Mouse (Mus musculus): ENCODE results near the gene Amn1.
"Not testable (repeated sequence)": the region's sequence is repeated elsewhere in the genome, so short reads cannot be mapped to it uniquely, and the experiment has no call there.

The Amn1 gene

GRCm38 (mm10) chr6:149188041-149188924, at the start of gene Amn1:
Amn1 (minus strand) TSS chr6:149188712.
- DNase-seq (ENCODE audit: low read depth) = peak; percentile 95

- no peak for DNase-seq (ENCODE audit: low read depth)
Observed at GRCm38 (mm10) chr6:149236807-149237206, 48.3 kb upstream of the Amn1 start.

GRCm38 (mm10) chr6:149233918-149234317, 45.4 kb upstream of the Amn1 start:
- peak; percentile 12 for DNase-seq (ENCODE audit: low read depth)

GRCm38 (mm10) chr6:149224751-149225150, 36.2 kb upstream of the Amn1 start:
- DNase-seq (ENCODE audit: low read depth) = no peak

- no peak for DNase-seq (ENCODE audit: low read depth)
Observed at GRCm38 (mm10) chr6:149221296-149221695, 32.8 kb upstream of the Amn1 start.

- DNase-seq (ENCODE audit: low read depth) = no peak
Observed at GRCm38 (mm10) chr6:149198572-149198971, 10.1 kb upstream of the Amn1 start.

GRCm38 (mm10) chr6:149197116-149197515, 8.6 kb upstream of the Amn1 start:
- DNase-seq (ENCODE audit: low read depth) = no peak

GRCm38 (mm10) chr6:149193276-149193905, 4.9 kb upstream of the Amn1 start:
- DNase-seq (ENCODE audit: low read depth) = peak; percentile 72

- DNase-seq (ENCODE audit: low read depth) = not testable (repeated sequence)
Observed at GRCm38 (mm10) chr6:149191951-149192350, 3.4 kb upstream of the Amn1 start.

GRCm38 (mm10) chr6:149189340-149189922, 919 bp upstream of the Amn1 start:
- no peak for DNase-seq (ENCODE audit: low read depth)

GRCm38 (mm10) chr6:149188925-149189257, 379 bp upstream of the Amn1 start:
- DNase-seq (ENCODE audit: low read depth) = no peak

- no peak for DNase-seq (ENCODE audit: low read depth)
Observed at GRCm38 (mm10) chr6:149187371-149187770, 1.1 kb downstream of the Amn1 start.

GRCm38 (mm10) chr6:149184007-149184406, 4.5 kb downstream of the Amn1 start:
- no peak for DNase-seq (ENCODE audit: low read depth)

- no peak for DNase-seq (ENCODE audit: low read depth)
Observed at GRCm38 (mm10) chr6:149179064-149179463, 9.4 kb downstream of the Amn1 start.

GRCm38 (mm10) chr6:149174932-149175570, 13.5 kb downstream of the Amn1 start:
- DNase-seq (ENCODE audit: low read depth) = no peak

- no peak for DNase-seq (ENCODE audit: low read depth)
Observed at GRCm38 (mm10) chr6:149173831-149174625, 14.5 kb downstream of the Amn1 start.

GRCm38 (mm10) chr6:149169965-149170364, 18.5 kb downstream of the Amn1 start:
- DNase-seq (ENCODE audit: low read depth) = not testable (repeated sequence)

- DNase-seq (ENCODE audit: low read depth) = no peak
Observed at GRCm38 (mm10) chr6:149168436-149168835, 20.1 kb downstream of the Amn1 start.

- DNase-seq (ENCODE audit: low read depth) = no peak
Observed at GRCm38 (mm10) chr6:149167672-149168071, 20.8 kb downstream of the Amn1 start.

- not testable (repeated sequence) for DNase-seq (ENCODE audit: low read depth)
Observed at GRCm38 (mm10) chr6:149167038-149167437, 21.5 kb downstream of the Amn1 start.

GRCm38 (mm10) chr6:149155031-149155841, 33.3 kb downstream of the Amn1 start:
- no peak for DNase-seq (ENCODE audit: low read depth)

Data from c-Kit-positive CD71-negative TER-119-negative erythroid progenitor cells, embryonic 14.5 days (primary cell).